Mouse (Mus musculus) intestine, embryonic 15.5 days (tissue): ENCODE measurements around the gene Hist1h2ad. TPM values are rescaled to one million over a fixed set of nuclear protein-coding genes. Genes with fewer than 3 reads are reported as not detected.

Source experiments
- polyA plus RNA-seq: library from polyadenylated mRNA; unstranded; fragments of >200 nt; fragmentation: Nextera tagmentation; extraction: Ambion mirVana; gene quantifications from 2 replicates; pipeline ENCODE4 v1.2.1, GENCODE M21; 2015

Hist1h2ad gene
- polyA plus RNA-seq, 1 experiment from 2014 or later: 3.0 TPM

Other genes starting within 250 kb of the Hist1h2ad start
- 34.5 and 40.5 TPM in 2 replicates for gene Zfp322a, start 205.2 kb upstream of the Hist1h2ad start, polyA plus RNA-seq
- 11.2 TPM in 2 replicates for gene Abt1, start 150.5 kb upstream of the Hist1h2ad start, polyA plus RNA-seq
- 0.08 and 0.11 TPM in 2 replicates for gene Btn1a1, start 108.5 kb upstream of the Hist1h2ad start, polyA plus RNA-seq
- gene Btn2a2, start 85.5 kb upstream of the Hist1h2ad start, polyA plus RNA-seq: 0.16 and 0.23 TPM in 2 replicates
- 4.6 and 4.8 TPM in 2 replicates for gene Hist1h4h, start 43.3 kb upstream of the Hist1h2ad start, polyA plus RNA-seq
- 6.7 TPM in 1 of 2 replicates, not detected in the other for gene Hist1h2af, start 40.5 kb upstream of the Hist1h2ad start, polyA plus RNA-seq
- gene Hist1h3g, start 39.0 kb upstream of the Hist1h2ad start, polyA plus RNA-seq: 6.1 and 6.2 TPM in 2 replicates
- gene Hist1h2bh, start 31.0 kb upstream of the Hist1h2ad start, polyA plus RNA-seq: 1.1 and 1.3 TPM in 2 replicates
- gene Hist1h3f, start 30.3 kb upstream of the Hist1h2ad start, polyA plus RNA-seq: 0.45 and 0.97 TPM in 2 replicates
- 0.88 and 1.0 TPM in 2 replicates for gene Hist1h4f, start 22.7 kb upstream of the Hist1h2ad start, polyA plus RNA-seq
- gene Hist1h1d, start 21.1 kb upstream of the Hist1h2ad start, polyA plus RNA-seq: 0.46 and 0.64 TPM in 2 replicates
- 3.5 and 4.3 TPM in 2 replicates for gene Hist1h3e, start 12.0 kb upstream of the Hist1h2ad start, polyA plus RNA-seq
- gene Hist1h2ae, start 3.2 kb upstream of the Hist1h2ad start, polyA plus RNA-seq: 76.9 and 89.5 TPM in 2 replicates
- gene Hist1h2bg, start 3.0 kb upstream of the Hist1h2ad start, polyA plus RNA-seq: 7.1 and 11.5 TPM in 2 replicates
- 4.2 and 4.5 TPM in 2 replicates for gene Hist1h2bf, start 185 bp upstream of the Hist1h2ad start, polyA plus RNA-seq
- 5.2 and 6.2 TPM in 2 replicates for gene Hist1h3d, start 1.4 kb downstream of the Hist1h2ad start, polyA plus RNA-seq
- gene Hist1h4d, start 7.2 kb downstream of the Hist1h2ad start, polyA plus RNA-seq: 98.7 and 101 TPM in 2 replicates
- gene Hist1h2be, start 46.7 kb downstream of the Hist1h2ad start, polyA plus RNA-seq: 1.6 and 2.0 TPM in 2 replicates
- 17.6 and 21.2 TPM in 2 replicates for gene Hist1h1e, start 48.2 kb downstream of the Hist1h2ad start, polyA plus RNA-seq
- gene Hist1h2ac, start 109.6 kb downstream of the Hist1h2ad start, polyA plus RNA-seq: 1.3 and 1.5 TPM in 2 replicates
- 79.3 and 89.9 TPM in 2 replicates for gene Hist1h2bc, start 109.8 kb downstream of the Hist1h2ad start, polyA plus RNA-seq
- gene Hist1h1t, start 121.4 kb downstream of the Hist1h2ad start, polyA plus RNA-seq: not detected in 2 replicates
- 4.7 and 5.7 TPM in 2 replicates for gene Hist1h4c, start 124.1 kb downstream of the Hist1h2ad start, polyA plus RNA-seq
- gene Hfe, start 136.5 kb downstream of the Hist1h2ad start, polyA plus RNA-seq: 6.4 and 7.9 TPM in 2 replicates
- 32.4 and 36.0 TPM in 2 replicates for gene Hist1h1c, start 164.4 kb downstream of the Hist1h2ad start, polyA plus RNA-seq
- 4.4 and 7.7 TPM in 2 replicates for gene Hist1h3c, start 171.2 kb downstream of the Hist1h2ad start, polyA plus RNA-seq
- 2.4 and 3.8 TPM in 2 replicates for gene Hist1h2bb, start 172.4 kb downstream of the Hist1h2ad start, polyA plus RNA-seq
- gene Hist1h2ab, start 176.7 kb downstream of the Hist1h2ad start, polyA plus RNA-seq: 39.8 and 44.9 TPM in 2 replicates
- 6.4 and 9.2 TPM in 2 replicates for gene Hist1h3b, start 177.9 kb downstream of the Hist1h2ad start, polyA plus RNA-seq
- 3.8 and 5.5 TPM in 2 replicates for gene Hist1h4b, start 182.6 kb downstream of the Hist1h2ad start, polyA plus RNA-seq
- 0.48 and 1.3 TPM in 2 replicates for gene Hist1h4a, start 186.8 kb downstream of the Hist1h2ad start, polyA plus RNA-seq
- 4.3 and 6.4 TPM in 2 replicates for gene Hist1h3a, start 188.0 kb downstream of the Hist1h2ad start, polyA plus RNA-seq
- 1.2 and 2.2 TPM in 2 replicates for gene Hist1h1a, start 189.3 kb downstream of the Hist1h2ad start, polyA plus RNA-seq
- gene Trim38, start 195.5 kb downstream of the Hist1h2ad start, polyA plus RNA-seq: not detected in 2 replicates
- gene Slc17a2, start 232.6 kb downstream of the Hist1h2ad start, polyA plus RNA-seq: 0.10 TPM in 1 of 2 replicates, not detected in the other